Mouse (Mus musculus) testis, postnatal 10 days (tissue): Measurements from ENCODE around the gene Gal3st2.
"Not testable (repeated sequence)": the region's sequence is repeated elsewhere in the genome, so short reads cannot be mapped to it uniquely, and the experiment has no call there.

Source experiments
- DNase-seq: peaks from one replicate; pipeline ENCODE4 v3.0.0; 2021; ENCODE audit warnings: low spot score

Gal3st2 gene

GRCm38 (mm10) chr1:93861048-93861447 is at the start of gene Gal3st2:
Gal3st2 (plus strand) TSS chr1:93861306.
- not testable (repeated sequence) for DNase-seq

DNA sequence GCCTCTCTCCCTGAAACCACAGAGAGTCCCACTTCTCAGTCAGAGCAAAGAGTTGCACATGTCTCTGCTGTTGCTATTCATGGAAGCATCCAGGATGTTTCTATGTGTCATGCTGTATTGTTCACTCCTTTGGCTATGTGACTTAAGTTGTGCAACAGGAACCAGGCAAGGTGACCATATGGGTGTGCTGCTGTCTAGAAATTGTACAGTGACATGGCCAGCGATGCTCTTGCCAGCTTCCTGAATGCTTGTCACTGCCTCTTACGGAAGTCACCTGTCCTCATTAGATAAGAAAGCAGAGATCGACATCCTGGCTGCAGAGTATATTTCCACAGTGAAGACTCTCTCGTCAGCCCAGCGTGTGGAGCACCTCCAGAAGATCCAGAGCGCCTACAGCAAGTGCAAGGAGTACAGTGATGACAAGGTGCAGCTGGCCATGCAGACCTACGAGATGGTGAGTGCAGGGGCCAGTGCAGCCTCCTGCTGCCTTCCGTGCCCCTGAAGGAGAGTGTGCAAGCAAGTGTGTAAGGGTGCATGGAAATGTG is 49.5 kb upstream of the Gal3st2 start:
- no peak for DNase-seq

DNA sequence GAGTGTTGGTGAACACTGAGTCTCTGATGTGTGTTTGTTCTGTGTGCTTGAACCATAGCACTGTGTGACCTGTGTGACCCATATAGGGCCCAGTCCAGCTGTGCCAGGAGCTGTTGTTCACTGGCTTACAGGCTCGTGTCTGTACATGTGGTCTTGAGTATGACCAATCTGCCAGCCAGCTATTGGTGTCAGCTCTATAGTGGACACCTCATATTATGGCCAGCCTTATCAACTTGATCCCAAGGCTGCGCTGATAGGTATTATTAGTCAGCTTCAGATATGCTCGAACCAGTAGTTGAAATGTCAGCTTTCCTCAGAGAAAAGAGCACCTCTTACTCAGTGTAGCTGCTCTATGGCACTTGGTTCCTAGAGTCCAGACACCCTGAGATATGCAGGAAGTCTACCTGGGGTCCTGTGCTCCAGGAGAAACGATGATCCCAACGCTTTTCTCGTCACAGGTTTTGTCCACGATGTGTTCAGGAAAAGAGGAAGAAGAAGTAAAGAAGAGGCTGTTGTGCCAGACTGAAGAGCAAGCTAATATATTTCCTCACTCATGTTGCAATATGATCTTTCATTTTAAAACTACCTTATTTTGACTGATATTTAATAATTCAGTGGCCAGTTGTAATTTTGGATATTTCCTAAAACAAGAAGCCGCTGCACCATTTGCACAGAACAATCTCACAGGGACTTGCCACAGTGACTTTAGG is 43.1 kb upstream of the Gal3st2 start:
- DNase-seq = no peak

GRCm38 (mm10) chr1:93818722-93819121 is 42.4 kb upstream of the Gal3st2 start:
- DNase-seq = no peak

DNA sequence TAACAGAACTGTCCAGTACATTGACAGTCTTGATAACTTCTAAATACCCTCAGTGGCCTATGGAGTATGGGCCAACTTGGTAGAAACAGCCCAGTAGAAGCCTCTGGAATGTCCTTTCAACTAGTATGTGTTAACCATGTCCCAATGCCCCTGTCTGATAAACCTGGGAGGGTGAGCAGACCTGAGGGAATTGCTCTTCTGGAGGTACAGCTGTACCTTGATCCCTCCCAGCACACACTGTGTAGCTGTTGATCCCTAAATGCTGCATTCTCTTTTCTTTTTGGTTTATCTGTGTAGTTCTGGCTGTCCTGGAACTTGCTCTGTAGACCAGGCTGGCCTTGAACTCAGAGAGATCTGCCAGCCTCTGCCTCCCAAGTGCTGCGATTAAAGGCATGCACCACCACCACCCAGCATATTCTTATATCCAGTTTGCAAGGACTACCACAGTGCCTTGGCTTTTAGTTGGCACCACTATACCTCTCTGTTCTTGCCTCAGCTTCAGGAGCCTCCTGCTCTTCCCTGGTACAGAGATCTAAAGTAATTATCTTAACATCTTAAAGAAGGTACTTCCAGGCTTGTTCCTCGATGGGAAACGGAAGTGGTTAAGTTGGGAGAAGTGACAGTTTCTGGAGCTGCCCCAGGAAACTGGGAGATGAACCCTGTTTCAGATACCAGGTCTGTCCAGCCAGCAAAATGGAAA is 37.2 kb upstream of the Gal3st2 start:
- DNase-seq = no peak

DNA sequence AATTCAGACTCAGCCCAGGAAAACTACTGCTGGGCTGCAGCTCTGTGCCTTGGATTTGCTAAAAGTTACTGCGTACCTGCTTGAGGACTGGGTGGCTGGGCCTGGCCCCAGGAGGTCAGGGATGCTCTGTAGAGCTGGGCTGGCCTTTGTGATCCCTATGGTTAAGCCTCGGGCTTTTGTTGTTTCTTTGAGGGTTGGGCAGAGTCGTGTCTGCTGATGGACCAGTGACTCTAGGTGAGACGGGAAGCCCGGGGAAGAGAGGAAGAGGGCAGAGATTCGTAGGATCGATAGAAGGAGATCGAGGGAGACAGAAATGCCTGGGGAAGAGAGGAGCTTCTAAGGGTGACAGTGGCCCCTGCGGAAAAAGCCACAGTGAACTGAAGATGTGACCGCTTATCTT is 36.5 kb upstream of the Gal3st2 start, which contains the start of gene D2hgdh:
Gene D2hgdh (plus strand): TSS at position 301 of the 400 bp plus-strand sequence.
- peak; percentile 45 for DNase-seq

DNA sequence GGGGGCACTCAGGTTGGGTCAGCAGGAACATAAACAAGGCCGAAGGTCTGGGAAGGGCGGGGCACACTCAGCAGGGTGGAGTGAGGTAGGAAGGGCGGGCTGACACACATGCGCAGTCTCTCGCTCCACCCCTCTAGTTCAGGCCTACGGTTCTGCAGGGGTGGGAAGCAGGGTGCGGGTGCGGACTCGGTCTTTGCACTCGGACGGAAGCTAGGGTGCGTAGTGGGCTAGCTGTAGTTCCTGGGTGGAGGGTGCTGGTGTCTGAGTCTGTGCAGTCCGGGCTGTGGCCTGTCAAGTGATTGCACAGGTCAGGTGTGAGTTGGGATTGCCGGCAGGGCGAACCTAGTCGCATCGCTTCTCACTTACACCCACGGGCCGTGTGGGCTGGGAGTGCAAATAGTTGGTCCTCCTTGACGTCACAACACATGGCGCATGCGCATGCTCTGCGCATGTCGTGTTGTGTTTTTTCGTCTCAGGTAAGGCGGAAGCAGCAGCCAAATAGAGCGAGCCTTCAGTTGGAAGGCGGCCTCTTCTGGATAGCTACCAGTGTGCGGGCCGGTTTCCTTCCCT is 35.9 kb upstream of the Gal3st2 start:
- peak; percentile 92 for DNase-seq

DNA sequence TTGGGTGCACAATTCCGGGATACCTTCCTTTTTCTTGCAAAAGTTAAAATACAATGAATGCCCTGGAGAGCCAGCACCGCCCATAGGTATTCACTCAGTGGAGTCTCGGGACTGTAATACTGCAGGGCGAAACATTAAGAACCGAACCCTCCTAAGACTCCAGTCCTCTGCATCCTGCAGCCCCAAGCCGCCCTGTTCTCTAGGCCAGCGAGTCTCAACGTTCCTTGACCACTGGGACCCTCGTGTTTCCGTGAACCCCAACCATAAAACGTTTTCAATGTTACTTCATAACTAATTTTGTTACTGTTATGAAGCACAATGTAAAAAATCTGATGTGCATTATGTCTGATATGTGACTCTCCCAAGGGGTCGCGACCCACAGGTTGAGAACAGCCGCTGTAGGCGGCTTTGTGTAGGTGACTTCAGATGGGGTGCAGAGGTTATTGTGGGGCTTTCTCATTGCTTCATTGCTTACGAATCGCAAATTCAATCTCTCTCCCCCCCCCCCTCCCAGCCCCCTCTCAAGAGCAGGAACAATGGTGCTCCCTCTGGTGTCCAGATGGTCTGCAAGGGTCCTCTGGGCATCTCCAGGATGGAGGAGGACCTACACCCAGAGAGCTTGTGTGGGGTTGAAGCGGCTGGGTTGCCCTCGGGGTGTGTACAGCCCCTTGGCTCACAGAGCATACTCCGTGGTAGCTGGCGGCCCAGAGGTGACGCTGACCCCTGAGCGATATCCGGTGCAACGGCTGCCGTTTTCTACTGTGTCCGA is 35.2 kb upstream of the Gal3st2 start:
- DNase-seq = peak; percentile 51

- no peak for DNase-seq
Observed at GRCm38 (mm10) chr1:93826540-93826835, 34.6 kb upstream of the Gal3st2 start.

DNA sequence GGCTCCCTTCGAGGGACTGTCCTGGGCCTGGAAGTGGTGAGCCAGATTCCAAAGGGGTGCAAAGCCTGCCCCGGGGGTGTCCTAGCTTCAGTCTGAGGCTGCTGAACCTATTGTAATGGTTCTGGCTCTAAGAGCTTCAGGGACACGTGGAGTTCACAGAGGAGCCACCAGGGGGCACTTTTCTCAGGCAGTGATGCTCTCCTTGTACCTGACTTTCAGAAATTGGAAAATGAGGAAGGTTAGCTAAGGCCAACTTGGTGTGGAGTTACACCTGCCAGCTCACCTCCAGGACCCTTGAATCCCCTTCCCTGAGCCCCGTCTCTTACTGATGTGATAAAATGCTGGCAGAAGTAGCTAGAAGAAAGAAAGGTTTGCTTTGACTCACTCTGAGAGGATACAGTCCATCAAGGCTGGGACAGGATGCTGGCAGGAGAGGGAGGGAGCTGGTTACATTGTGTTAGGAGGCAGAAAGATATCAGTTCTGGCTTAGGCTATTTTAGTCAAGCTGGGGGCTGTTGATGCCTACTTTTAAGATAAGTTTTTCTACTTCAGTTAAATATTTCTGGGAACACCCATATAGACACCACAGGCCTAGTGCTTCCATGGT is 28.2 kb upstream of the Gal3st2 start:
- DNase-seq = not testable (repeated sequence)

DNA sequence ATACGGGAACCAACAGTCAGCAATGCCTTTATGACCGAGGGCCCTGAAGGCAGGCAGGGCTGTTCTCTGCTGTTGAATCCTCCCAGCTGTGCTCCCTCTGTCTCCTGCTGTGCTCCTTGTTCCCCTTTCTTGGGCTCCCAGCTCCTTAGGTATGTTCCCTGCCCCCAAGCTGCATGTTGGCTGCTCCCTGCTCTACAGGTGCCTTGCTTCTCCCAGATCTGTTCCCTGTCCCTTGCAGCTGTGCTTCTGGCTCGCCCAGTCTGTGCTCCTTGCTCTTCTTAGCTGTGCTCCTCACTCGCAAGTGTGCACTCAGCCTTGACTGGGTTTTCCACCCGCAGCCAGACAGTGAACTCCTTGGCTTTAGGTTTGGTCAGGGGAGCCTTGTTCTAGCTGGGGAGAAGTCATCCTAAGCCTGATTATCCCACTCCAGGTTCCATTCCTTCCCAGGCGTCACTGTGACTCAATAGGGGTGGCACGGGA is 26.4 kb upstream of the Gal3st2 start:
- no peak for DNase-seq

GRCm38 (mm10) chr1:93835211-93835610 is 25.9 kb upstream of the Gal3st2 start:
- no peak for DNase-seq

GRCm38 (mm10) chr1:93835876-93836531 is 25.1 kb upstream of the Gal3st2 start:
- DNase-seq = no peak

- no peak for DNase-seq
Observed at GRCm38 (mm10) chr1:93836532-93836913, 24.6 kb upstream of the Gal3st2 start.

DNA sequence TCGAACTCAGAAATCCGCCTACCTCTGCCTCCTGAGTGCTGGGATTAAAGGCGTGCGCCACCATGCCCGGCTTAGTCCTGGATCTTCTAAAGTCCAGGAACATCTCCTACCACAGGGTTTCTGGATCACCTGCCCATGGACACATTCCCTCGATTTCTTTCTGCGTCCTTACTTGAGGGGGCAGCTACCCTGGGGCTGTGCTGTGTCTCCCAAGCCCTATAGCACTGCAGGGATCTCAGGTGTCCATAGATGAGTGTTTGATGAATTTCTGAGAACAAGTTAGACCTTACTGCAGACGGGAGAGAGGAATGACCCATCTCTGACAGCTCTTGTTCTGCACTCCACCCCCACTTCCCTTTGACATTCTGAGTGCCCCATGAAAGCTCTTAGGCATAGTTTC is 23.8 kb upstream of the Gal3st2 start:
- no peak for DNase-seq

- not testable (repeated sequence) for DNase-seq
Observed at GRCm38 (mm10) chr1:93838569-93838968, 22.5 kb upstream of the Gal3st2 start.

- DNase-seq = not testable (repeated sequence)
Observed at GRCm38 (mm10) chr1:93845766-93846366, 15.2 kb upstream of the Gal3st2 start.

GRCm38 (mm10) chr1:93855790-93856189 is 5.3 kb upstream of the Gal3st2 start:
- DNase-seq = not testable (repeated sequence)

DNA sequence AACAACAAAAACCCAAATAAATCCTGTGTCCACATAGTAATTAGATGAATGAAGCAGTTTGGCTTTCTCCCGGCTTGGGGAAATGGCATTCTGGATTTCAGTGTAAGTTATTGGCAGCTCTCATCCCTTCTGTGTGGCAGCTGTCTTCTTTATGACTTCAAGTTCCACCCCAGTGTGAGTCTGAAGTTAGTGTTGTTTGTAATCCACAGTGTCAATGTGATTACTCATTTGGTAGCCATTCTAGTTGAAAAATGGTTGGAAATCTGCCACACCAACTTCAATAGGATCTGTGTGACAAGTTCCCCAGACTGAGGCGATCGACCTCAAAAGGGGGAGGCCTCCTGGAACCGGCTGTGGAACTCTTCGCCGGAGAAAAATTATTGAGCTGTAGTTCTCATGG is 3.7 kb upstream of the Gal3st2 start:
- no peak for DNase-seq

GRCm38 (mm10) chr1:93857991-93858390 is 3.1 kb upstream of the Gal3st2 start:
- no peak for DNase-seq

GRCm38 (mm10) chr1:93859619-93860018 is 1.5 kb upstream of the Gal3st2 start:
- no peak for DNase-seq
